Mouse (Mus musculus): Measurements from ENCODE around the gene Galnt16.

DNA sequence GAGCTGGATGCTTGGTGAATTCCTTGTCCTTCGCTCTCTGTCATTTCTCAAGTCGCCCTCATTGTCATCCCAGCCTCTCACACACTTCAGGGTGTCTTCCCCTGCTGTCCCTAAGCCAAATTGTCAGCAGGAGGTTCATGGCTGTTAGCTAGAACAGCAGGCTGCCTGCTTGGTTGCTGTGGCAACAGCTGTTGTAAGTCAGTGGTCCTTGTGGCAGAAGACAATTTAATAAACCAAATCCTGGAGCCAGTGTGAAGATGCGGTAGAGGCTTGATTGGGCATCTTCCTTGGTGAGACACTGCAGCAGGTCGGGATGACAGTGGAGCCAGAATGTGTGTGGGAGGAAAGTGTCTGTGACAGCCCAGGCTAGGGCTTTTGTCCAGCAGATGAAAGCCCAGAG, 27.2 kb downstream of the Galnt16 start:
- no peak for TF ChIP-seq CTCF (IDR thresholded peaks at IDR 0.05; ENCODE audit: low read depth)
- TF ChIP-seq EP300 (optimal IDR thresholded peaks at IDR 0.05) = no peak

All from stomach, postnatal 0 days (tissue).